23 mouse cellular contexts compared by ENCODE assay signal in genomic region chr6:100884594-100885225, GRCm38 (mm10). TPM values are rescaled to one million over a fixed set of nuclear protein-coding genes. Genes with fewer than 3 reads are reported as not detected.
A peak's percentile ranks its signal among the peaks of the same experiment; 100 is the strongest.
DNase-seq lines count a peak whose midpoint lies in the region; ATAC-seq lines count a peak whose summit lies in the region.
"Had no signal": no experiment of that assay in that cellular context is flagged by ENCODE, and none has a peak within 500 bp of the region (broad histone marks: within the 10 kb centered on the region; RNA-seq: fewer than 3 reads in every experiment).

No protein-coding gene starts in this region.

- peaks cover 8% of the 10 kb centered on the region; the same call in 1 of the 2 replicates for H3K27me3 ChIP-seq in hindbrain, embryonic 13.5 days
- peaks cover 3% of the 10 kb centered on the region; the same call in 1 of the 2 replicates for H3K27me3 ChIP-seq in hindbrain, embryonic 12.5 days
- no peaks in the 10 kb centered on the region for H3K27me3 ChIP-seq in midbrain, embryonic 16.5 days (ENCODE audit: control insufficient read depth, insufficient read depth, low read depth, low read length)
- H3K27me3 ChIP-seq in midbrain, embryonic 10.5 days (ENCODE audit: low read depth, poor library complexity, severe bottlenecking), result peaks cover 13% of the 10 kb centered on the region; the same call in 1 of the 2 replicates
- H3K27me3 ChIP-seq: liver, embryonic 15.5 days; lung, embryonic 15.5 days had no signal

- no peak overlapping the region for H3K4me2 ChIP-seq in hindbrain, embryonic 13.5 days
- no peak overlapping the region for H3K4me2 ChIP-seq in hindbrain, embryonic 12.5 days (replicated peaks)
- H3K4me2 ChIP-seq in midbrain, embryonic 16.5 days (ENCODE audit: low read length), result no peak overlapping the region
- H3K4me2 ChIP-seq: embryonic facial prominence, embryonic 15.5 days; liver, embryonic 15.5 days; lung, embryonic 15.5 days; neural tube, embryonic 13.5 days had no signal

- peaks cover 12% of the 10 kb centered on the region; the same call in 1 of the 2 replicates for H3K4me1 ChIP-seq in hindbrain, embryonic 13.5 days (replicated peaks)
- H3K4me1 ChIP-seq in hindbrain, embryonic 12.5 days, result peaks cover 3% of the 10 kb centered on the region
- H3K4me1 ChIP-seq in midbrain, embryonic 16.5 days (ENCODE audit: control insufficient read depth, insufficient read depth, low read length), result no peaks in the 10 kb centered on the region
- H3K4me1 ChIP-seq in midbrain, embryonic 10.5 days, result peaks cover 9% of the 10 kb centered on the region; the same call in 1 of the 2 replicates
- H3K4me1 ChIP-seq: liver, embryonic 15.5 days had no signal

- no peak overlapping the region for H3K4me3 ChIP-seq in hindbrain, embryonic 13.5 days
- no peak overlapping the region for H3K4me3 ChIP-seq in hindbrain, embryonic 12.5 days
- no peak overlapping the region for H3K4me3 ChIP-seq in midbrain, embryonic 16.5 days (ENCODE audit: low read depth, low read length)
- H3K4me3 ChIP-seq in midbrain, embryonic 10.5 days, result no peak overlapping the region
- H3K4me3 ChIP-seq: embryonic facial prominence, embryonic 15.5 days; left cerebral cortex, adult 2 months; limb, embryonic 10.5 days; liver, embryonic 15.5 days; lung, embryonic 15.5 days; myocyte; neural tube, embryonic 13.5 days had no signal

- ATAC-seq in hindbrain, embryonic 13.5 days (ENCODE audit: low FRiP score), result peak; percentile 70; the same call in 1 of the 2 replicates
- ATAC-seq in hindbrain, embryonic 12.5 days (ENCODE audit: low FRiP score), result no peak; the same call in 1 of the 2 replicates
- ATAC-seq in midbrain, embryonic 16.5 days, result peak; percentile 23; the same call in 1 of the 2 replicates
- no peak for ATAC-seq in megakaryocyte, adult 5-6 weeks (ENCODE audit: poor library complexity, severe bottlenecking)
- ATAC-seq: activated CD4-positive, CD25-positive, alpha-beta regulatory T cell, adult 4 months had no signal

- 72% methylated on average over 12 of the region's 12 CpGs for WGBS in hindbrain, embryonic 13.5 days
- 81% methylated on average over 12 of the region's 12 CpGs for WGBS in hindbrain, embryonic 12.5 days
- 76% methylated on average over 12 of the region's 12 CpGs for WGBS in midbrain, embryonic 16.5 days
- WGBS in midbrain, embryonic 10.5 days, result 93% methylated on average over 12 of the region's 12 CpGs

- DNase-seq in cerebellum, postnatal 10 days, result peak; percentile 78 to 85
- DNase-seq in cerebellum, postnatal 25 days, result no peak
- no peak for DNase-seq in midbrain, embryonic 10.5 days (ENCODE audit: low spot score)
- DNase-seq: adrenal gland, adult 8-10 months; cerebellum, adult 18-20 months; gastrocnemius, postnatal 10 days; kidney, adult 2 months; kidney, postnatal 10 days; liver; lung, postnatal 4 days; thymus, postnatal 14 days had no signal

- H3K9ac ChIP-seq in hindbrain, embryonic 13.5 days, result no peak overlapping the region
- H3K9ac ChIP-seq in hindbrain, embryonic 12.5 days, result no peak overlapping the region
- H3K9ac ChIP-seq in midbrain, embryonic 16.5 days (ENCODE audit: low read depth, low read length), result no peak overlapping the region
- H3K9ac ChIP-seq: embryonic facial prominence, embryonic 15.5 days; liver, embryonic 15.5 days; lung, embryonic 15.5 days; neural tube, embryonic 13.5 days had no signal

- H3K9me3 ChIP-seq in hindbrain, embryonic 13.5 days, result no peaks in the 10 kb centered on the region
- H3K9me3 ChIP-seq in hindbrain, embryonic 12.5 days (replicated peaks), result no peaks in the 10 kb centered on the region
- H3K9me3 ChIP-seq in midbrain, embryonic 16.5 days (replicated peaks; ENCODE audit: control insufficient read depth, low read length, poor library complexity, severe bottlenecking), result no peaks in the 10 kb centered on the region
- no peaks in the 10 kb centered on the region for H3K9me3 ChIP-seq in midbrain, embryonic 10.5 days (replicated peaks)
- H3K9me3 ChIP-seq: embryonic facial prominence, embryonic 15.5 days; limb, embryonic 10.5 days; liver, embryonic 15.5 days; lung, embryonic 15.5 days; neural tube, embryonic 13.5 days had no signal

- H3K27ac ChIP-seq in hindbrain, embryonic 13.5 days, result peak overlapping the region; percentile 25; the same call in 1 of the 2 replicates
- no peak overlapping the region for H3K27ac ChIP-seq in hindbrain, embryonic 12.5 days
- H3K27ac ChIP-seq in midbrain, embryonic 16.5 days (ENCODE audit: low read length), result no peak overlapping the region
- no peak overlapping the region for H3K27ac ChIP-seq in midbrain, embryonic 10.5 days (replicated peaks)
- H3K27ac ChIP-seq: embryonic facial prominence, embryonic 15.5 days; left cerebral cortex, adult 2 months; limb, embryonic 10.5 days; liver, embryonic 15.5 days; lung, embryonic 15.5 days; neural tube, embryonic 13.5 days had no signal

- H3K36me3 ChIP-seq in hindbrain, embryonic 13.5 days, result no peaks in the 10 kb centered on the region
- no peaks in the 10 kb centered on the region for H3K36me3 ChIP-seq in hindbrain, embryonic 12.5 days
- H3K36me3 ChIP-seq in midbrain, embryonic 16.5 days (ENCODE audit: control insufficient read depth, insufficient read depth, low read length), result no peaks in the 10 kb centered on the region
- H3K36me3 ChIP-seq in midbrain, embryonic 10.5 days, result no peaks in the 10 kb centered on the region
- H3K36me3 ChIP-seq: embryonic facial prominence, embryonic 15.5 days; limb, embryonic 10.5 days; liver, embryonic 15.5 days; lung, embryonic 15.5 days; neural tube, embryonic 13.5 days had no signal

RNA-seq across cellular contexts. Expression of gene Ppp4r2, which starts 51.3 kb away (rescaled TPM):
- polyA plus RNA-seq in hindbrain, embryonic 13.5 days (2015; fragmentation: Nextera tagmentation; extraction: Ambion mirVana), result 20.5 and 20.9 TPM in 2 replicates
- 27.2 and 29.1 TPM in 2 replicates for polyA plus RNA-seq in hindbrain, embryonic 12.5 days (2016; fragmentation: Nextera tagmentation; extraction: Ambion mirVana)
- 16.2 and 19.2 TPM in 2 replicates for polyA plus RNA-seq in midbrain, embryonic 16.5 days (2015; fragmentation: Nextera tagmentation; extraction: Ambion mirVana)
- polyA plus RNA-seq in midbrain, embryonic 10.5 days (2016; fragmentation: Nextera tagmentation; extraction: Ambion mirVana), result 22.7 and 23.0 TPM in 2 replicates
- 45.4 and 53.3 TPM in 2 replicates for total RNA-seq in megakaryocyte, adult 5-6 weeks (2015)
- total RNA-seq in megakaryocyte, adult 5-6 weeks (2017), result 76.6 and 88.4 TPM in 2 replicates

Comparison
In these comparisons a context has a peak if more than half of its experiments do, and no peak if none do; other contexts are left out.
1. DNase-seq: peak in cerebellum, postnatal 10 days (2 of 2); none in cerebellum, postnatal 25 days (0 of 2) and midbrain, embryonic 10.5 days (single experiment).
2. ATAC-seq: peak in hindbrain, embryonic 13.5 days (single experiment) and midbrain, embryonic 16.5 days (single experiment); none in hindbrain, embryonic 12.5 days (single experiment) and megakaryocyte, adult 5-6 weeks (single experiment).